In the genomic region with DNA sequence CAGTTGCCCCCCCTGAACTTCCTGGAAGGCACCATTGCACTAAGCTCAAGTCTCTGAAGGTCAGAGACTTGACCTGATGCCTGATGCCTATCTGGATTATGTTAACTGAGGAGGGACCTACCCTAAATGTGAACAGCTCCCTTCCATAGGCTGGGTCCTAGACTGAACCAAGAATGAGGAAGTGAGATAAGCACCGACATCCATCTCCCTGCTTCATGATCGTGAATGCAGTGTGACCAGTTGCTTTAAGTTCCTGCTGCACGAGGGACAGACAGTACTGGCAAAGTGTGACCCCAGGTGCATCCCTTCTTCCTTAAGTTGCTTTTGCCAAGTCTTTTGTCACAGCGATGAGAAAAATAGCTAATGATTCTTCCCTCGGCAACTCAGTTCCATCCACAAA, we compare ENCODE assay signal across 17 mouse cellular contexts.
"Had no signal": no experiment of that assay in that cellular context is flagged by ENCODE, and none has a peak within 500 bp of the region (broad histone marks: within the 10 kb centered on the region; RNA-seq: fewer than 3 reads in every experiment).

No protein-coding gene starts in this region.

- H3K4me1 ChIP-seq: liver, embryonic 13.5 days; midbrain, embryonic 10.5 days; neural tube, embryonic 15.5 days had no signal

- H3K4me3 ChIP-seq: kidney, embryonic 15.5 days; limb, embryonic 12.5 days; liver, embryonic 13.5 days; lung, embryonic 15.5 days; midbrain, embryonic 10.5 days; myocyte; neural tube, embryonic 15.5 days had no signal

- DNase-seq: kidney, adult 2 months; kidney, postnatal 25 days; layer of hippocampus, adult 9-11 months; layer of hippocampus, postnatal 36 days; liver; liver, embryonic 13.5 days; liver, postnatal 0 days; lung, postnatal 14 days; midbrain, embryonic 14.5 days; retina, postnatal 1 day; thymus, postnatal 36 days had no signal

- ATAC-seq: liver, postnatal 0 days had no signal

- H3K9me3 ChIP-seq: kidney, embryonic 15.5 days; limb, embryonic 12.5 days; liver, embryonic 13.5 days; lung, embryonic 15.5 days; midbrain, embryonic 10.5 days; neural tube, embryonic 15.5 days had no signal

- H3K36me3 ChIP-seq: kidney, embryonic 15.5 days; limb, embryonic 12.5 days; liver, embryonic 13.5 days; lung, embryonic 15.5 days; midbrain, embryonic 10.5 days; neural tube, embryonic 15.5 days had no signal

- H3K27me3 ChIP-seq: kidney, embryonic 15.5 days; limb, embryonic 12.5 days; liver, embryonic 13.5 days; lung, embryonic 15.5 days; neural tube, embryonic 15.5 days had no signal

- H3K4me2 ChIP-seq: kidney, embryonic 15.5 days; limb, embryonic 12.5 days; liver, embryonic 13.5 days; lung, embryonic 15.5 days; neural tube, embryonic 15.5 days had no signal

- H3K9ac ChIP-seq: kidney, embryonic 15.5 days; limb, embryonic 12.5 days; liver, embryonic 13.5 days; liver, postnatal 0 days; lung, embryonic 15.5 days; neural tube, embryonic 15.5 days had no signal

- H3K27ac ChIP-seq: kidney, embryonic 15.5 days; limb, embryonic 12.5 days; liver, embryonic 13.5 days; lung, embryonic 15.5 days; midbrain, embryonic 10.5 days; neural tube, embryonic 15.5 days had no signal
